Mouse (Mus musculus) monocyte, adult 2 months (primary cell): Measurements from ENCODE around the gene Saysd1.

Experiments used
- DNase-seq, 2 experiments: peaks; one replicate each; pipeline ENCODE4 v3.0.0; 2022; ENCODE audit warnings: low spot score in 2 of 2, low read depth in 1 of 2

The Saysd1 gene

GRCm38 (mm10) chr14:20164438-20164837 is 26.1 kb upstream of the Saysd1 start:
- no peak for DNase-seq

GRCm38 (mm10) chr14:20162686-20163085 is 24.4 kb upstream of the Saysd1 start:
- no peak for DNase-seq

GRCm38 (mm10) chr14:20158727-20159681 is 20.7 kb upstream of the Saysd1 start:
- no peak for DNase-seq

GRCm38 (mm10) chr14:20157595-20157994 is 19.3 kb upstream of the Saysd1 start:
- no peak for DNase-seq

GRCm38 (mm10) chr14:20155718-20156117 is 17.4 kb upstream of the Saysd1 start:
- DNase-seq: no peak

- no peak for DNase-seq
These were observed 16.6 kb upstream of the Saysd1 start for GRCm38 (mm10) chr14:20154937-20155336.

- no peak for DNase-seq
These were observed 15.9 kb upstream of the Saysd1 start for GRCm38 (mm10) chr14:20154245-20154644.

- DNase-seq: no peak
These were observed 11.1 kb upstream of the Saysd1 start for GRCm38 (mm10) chr14:20149127-20150080.

GRCm38 (mm10) chr14:20148514-20148913 is 10.2 kb upstream of the Saysd1 start:
- DNase-seq: no peak

GRCm38 (mm10) chr14:20147854-20148253 is 9.5 kb upstream of the Saysd1 start:
- DNase-seq: no peak

- DNase-seq: no peak
These were observed 5.8 kb upstream of the Saysd1 start for GRCm38 (mm10) chr14:20144093-20144492.

- DNase-seq: no peak
These were observed 3.2 kb downstream of the Saysd1 start for GRCm38 (mm10) chr14:20134965-20135671.

- DNase-seq: no peak
These were observed 10.2 kb downstream of the Saysd1 start for GRCm38 (mm10) chr14:20128162-20128561.

- no peak for DNase-seq
These were observed 10.8 kb downstream of the Saysd1 start for GRCm38 (mm10) chr14:20127406-20128087.

GRCm38 (mm10) chr14:20120868-20121267 is 17.5 kb downstream of the Saysd1 start:
- DNase-seq: no peak

GRCm38 (mm10) chr14:20120012-20120411 is 18.3 kb downstream of the Saysd1 start:
- no peak for DNase-seq

GRCm38 (mm10) chr14:20116149-20116605 is 22.2 kb downstream of the Saysd1 start:
- DNase-seq: no peak

- DNase-seq: no peak
These were observed 23.4 kb downstream of the Saysd1 start for GRCm38 (mm10) chr14:20114951-20115350.

- peak in 1 of 2 experiments; percentile 21 for DNase-seq
These were observed 24.4 kb downstream of the Saysd1 start for GRCm38 (mm10) chr14:20113964-20114363.
